Mouse (Mus musculus): ENCODE results near the gene Aldh2. TPM values are rescaled to one million over a fixed set of nuclear protein-coding genes. Genes with fewer than 3 reads are reported as not detected.
"Not testable (repeated sequence)": the region's sequence is repeated elsewhere in the genome, so short reads cannot be mapped to it uniquely, and the experiment has no call there.

Gene Aldh2
- polyA plus RNA-seq, 1 experiment from 2014 or later = 53.3 TPM

DNA sequence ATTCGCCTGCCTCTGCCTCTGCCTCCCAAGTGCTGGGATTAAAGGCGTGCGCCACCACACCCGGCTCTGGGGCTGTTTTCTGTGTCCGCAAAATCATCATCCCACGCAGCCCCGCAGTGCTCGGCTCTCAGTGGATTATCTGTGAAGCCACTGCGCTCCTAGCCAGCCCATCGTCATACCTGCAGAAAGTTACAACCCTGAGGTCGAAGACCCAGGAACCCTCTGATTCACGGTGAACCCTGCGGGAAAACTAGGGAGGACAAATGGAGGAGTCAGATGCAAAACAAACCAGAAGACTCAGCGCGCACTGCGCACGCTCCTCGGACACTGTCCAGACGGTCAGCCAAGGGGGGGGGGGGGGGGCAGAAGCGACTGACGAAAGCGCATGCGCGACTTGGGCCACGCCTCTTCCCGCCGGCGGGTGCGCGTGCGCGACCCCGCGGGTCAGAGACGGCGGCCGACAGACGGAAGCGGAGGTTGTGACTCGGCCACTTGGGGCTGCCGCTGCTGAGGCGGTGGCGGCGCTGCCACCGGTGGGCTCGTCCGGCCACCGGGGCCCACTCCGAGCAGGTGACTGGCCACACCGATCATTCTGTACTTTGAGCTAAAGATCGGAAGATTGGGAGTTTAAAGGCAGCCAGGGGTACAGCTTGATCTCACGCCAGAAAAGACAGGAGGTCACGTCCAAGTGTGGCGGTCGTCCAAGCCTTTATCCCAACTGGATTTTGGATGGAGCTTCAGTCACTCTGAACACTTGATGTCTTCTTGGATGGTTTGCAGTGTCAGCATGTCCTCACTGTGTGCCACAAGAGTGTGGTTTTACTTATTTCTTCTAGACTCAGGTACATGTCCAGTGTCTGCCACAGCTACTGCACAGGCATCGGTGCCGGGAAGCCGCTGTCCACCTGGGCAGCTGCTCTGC lies 25.2 kb upstream of the Aldh2 start, which contains the start of gene Acad12:
Gene Acad12, minus strand, starts transcription at position 347 of the 922 bp plus-strand sequence.
- Histone ChIP-seq H3K4me2 (peak within 1 kb of the TSS; percentile 77), H3K27ac (ENCODE audit: low read depth, low read length) (peak within 1 kb of the TSS; percentile 15; the same call in 1 of the 2 replicates), H3K9ac (ENCODE audit: low read length) (peak within 1 kb of the TSS; percentile 87), H3K4me1 (ENCODE audit: control insufficient read depth, insufficient read depth, low read length) (peaks cover 9% of the 10 kb centered on the region), H3K9me3 (ENCODE audit: control insufficient read depth, low read length) (no peaks in the 10 kb centered on the region), H3K4me3 (ENCODE audit: low read depth, low read length) (peak within 1 kb of the TSS; percentile 64), H3K36me3 (ENCODE audit: control insufficient read depth, insufficient read depth, low read length) (no peaks in the 10 kb centered on the region), H3K27me3 (ENCODE audit: control insufficient read depth, insufficient read depth, low read length) (no peaks in the 10 kb centered on the region)
- 1% methylated on average over 54 of the region's 58 CpGs for WGBS
- DNase-seq (ENCODE audit: low spot score, missing footprints) (peak; percentile 100), ATAC-seq (ENCODE audit: low FRiP score) (peak; percentile 89)

DNA sequence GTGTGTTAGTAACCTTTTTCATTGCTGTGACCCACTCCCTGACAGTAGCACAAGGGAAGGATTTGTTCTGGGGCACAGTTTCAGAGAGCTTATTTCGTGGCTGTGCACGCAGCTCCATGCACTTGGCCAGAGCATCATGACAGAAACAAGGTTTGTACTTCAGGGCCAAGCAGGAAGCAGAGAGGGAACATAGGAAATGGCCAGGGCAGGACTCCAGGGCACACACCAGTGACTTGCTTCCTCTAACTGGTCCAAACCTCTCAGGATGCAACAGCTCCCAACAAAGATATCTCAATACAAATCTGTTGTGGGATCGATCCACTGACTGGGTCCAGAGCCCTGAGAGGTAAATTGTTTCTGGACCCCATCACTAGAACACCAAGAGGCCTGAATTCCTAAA lies 21.3 kb upstream of the Aldh2 start:
- not testable (repeated sequence) for H3K4me3 ChIP-seq (ENCODE audit: low read depth, low read length); H3K9me3 ChIP-seq (ENCODE audit: control insufficient read depth, low read length); H3K27me3 ChIP-seq (ENCODE audit: control insufficient read depth, insufficient read depth, low read length); ATAC-seq (ENCODE audit: low FRiP score); H3K4me2 ChIP-seq; H3K27ac ChIP-seq (ENCODE audit: low read depth, low read length); DNase-seq (ENCODE audit: low spot score, missing footprints); H3K4me1 ChIP-seq (ENCODE audit: control insufficient read depth, insufficient read depth, low read length); H3K9ac ChIP-seq (ENCODE audit: low read length); H3K36me3 ChIP-seq (ENCODE audit: control insufficient read depth, insufficient read depth, low read length)
- WGBS = 83% methylated on average over 3 of the region's 3 CpGs

GRCm38 (mm10) chr5:121612036-121612435 lies 18.4 kb upstream of the Aldh2 start:
- Histone ChIP-seq H3K9me3 (ENCODE audit: control insufficient read depth, low read length) (no peaks in the 10 kb centered on the region), H3K36me3 (ENCODE audit: control insufficient read depth, insufficient read depth, low read length) (no peaks in the 10 kb centered on the region), H3K4me1 (ENCODE audit: control insufficient read depth, insufficient read depth, low read length) (no peaks in the 10 kb centered on the region), H3K4me2 (no peak overlapping the region), H3K27ac (ENCODE audit: low read depth, low read length) (no peak overlapping the region), H3K9ac (ENCODE audit: low read length) (no peak overlapping the region), H3K27me3 (ENCODE audit: control insufficient read depth, insufficient read depth, low read length) (no peaks in the 10 kb centered on the region), H3K4me3 (ENCODE audit: low read depth, low read length) (no peak overlapping the region)
- no peak for DNase-seq (ENCODE audit: low spot score, missing footprints)
- 87% methylated on average over 6 of the region's 6 CpGs for WGBS
- no peak for ATAC-seq (ENCODE audit: low FRiP score)

DNA sequence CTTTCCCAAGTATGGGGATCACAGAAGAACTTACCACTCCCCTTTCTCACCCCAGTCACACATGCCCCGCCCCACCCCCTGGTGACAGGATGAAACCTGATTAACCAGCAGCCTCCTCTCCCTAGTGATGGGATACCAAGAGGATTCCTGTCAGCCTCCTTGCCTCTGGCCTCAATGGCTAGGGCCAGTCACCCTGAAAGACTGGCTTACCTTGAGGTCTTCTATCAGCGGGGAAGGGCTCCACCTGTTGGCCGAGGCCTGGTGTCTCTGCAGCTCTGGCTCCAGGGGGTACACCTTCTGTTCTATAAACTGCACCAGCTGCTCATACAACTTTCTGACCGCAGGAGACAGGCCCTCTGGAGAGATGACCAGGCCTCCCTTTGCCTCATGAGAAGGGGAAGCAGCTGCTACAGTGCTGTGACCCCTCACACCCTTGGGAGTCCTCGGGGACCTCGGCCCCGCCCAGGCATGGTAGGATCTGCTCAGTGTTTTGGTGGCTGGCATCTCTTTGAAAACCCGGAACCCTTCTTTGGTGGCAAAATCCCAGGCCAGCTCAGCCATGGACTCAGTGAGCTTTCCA lies 16.0 kb upstream of the Aldh2 start:
- H3K4me3 ChIP-seq (ENCODE audit: low read depth, low read length); H3K9me3 ChIP-seq (ENCODE audit: control insufficient read depth, low read length); H3K4me2 ChIP-seq; H3K27me3 ChIP-seq (ENCODE audit: control insufficient read depth, insufficient read depth, low read length); H3K36me3 ChIP-seq (ENCODE audit: control insufficient read depth, insufficient read depth, low read length); H3K27ac ChIP-seq (ENCODE audit: low read depth, low read length); ATAC-seq (ENCODE audit: low FRiP score); DNase-seq (ENCODE audit: low spot score, missing footprints); H3K9ac ChIP-seq (ENCODE audit: low read length); H3K4me1 ChIP-seq (ENCODE audit: control insufficient read depth, insufficient read depth, low read length): not testable (repeated sequence)
- 62% methylated on average over 7 of the region's 8 CpGs for WGBS

DNA sequence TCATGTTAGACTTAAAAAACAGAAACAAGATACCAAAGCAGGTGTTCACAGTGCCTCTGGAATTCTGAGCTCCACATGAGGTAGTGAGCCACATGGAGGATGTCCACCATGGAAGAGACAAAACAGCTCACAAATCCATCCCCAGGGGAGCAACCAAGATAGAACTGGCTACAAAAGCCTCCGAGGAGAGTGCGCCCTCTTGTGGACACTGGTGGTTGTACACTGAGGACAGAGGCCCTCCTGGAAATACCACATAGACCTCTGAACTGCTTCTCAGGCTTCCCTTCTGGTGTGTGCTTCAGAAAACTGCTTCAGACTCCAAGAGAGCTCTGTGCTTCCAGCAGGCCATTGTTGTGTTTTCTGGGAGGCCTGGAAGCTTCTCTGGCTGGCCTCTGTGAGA lies 12.5 kb upstream of the Aldh2 start:
- Histone ChIP-seq H3K27ac (ENCODE audit: low read depth, low read length) (no peak overlapping the region), H3K4me1 (ENCODE audit: control insufficient read depth, insufficient read depth, low read length) (no peaks in the 10 kb centered on the region), H3K27me3 (ENCODE audit: control insufficient read depth, insufficient read depth, low read length) (no peaks in the 10 kb centered on the region), H3K36me3 (ENCODE audit: control insufficient read depth, insufficient read depth, low read length) (no peaks in the 10 kb centered on the region), H3K9ac (ENCODE audit: low read length) (no peak overlapping the region), H3K4me2 (no peak overlapping the region), H3K4me3 (ENCODE audit: low read depth, low read length) (no peak overlapping the region), H3K9me3 (ENCODE audit: control insufficient read depth, low read length) (no peaks in the 10 kb centered on the region)
- DNase-seq (ENCODE audit: low spot score, missing footprints) (peak; percentile 98), ATAC-seq (ENCODE audit: low FRiP score) (no peak)
- 0% methylated on average over 2 of the region's 2 CpGs for WGBS

GRCm38 (mm10) chr5:121603815-121604214 lies 10.2 kb upstream of the Aldh2 start:
- not testable (repeated sequence) for H3K4me2 ChIP-seq; H3K9ac ChIP-seq (ENCODE audit: low read length); ATAC-seq (ENCODE audit: low FRiP score); H3K36me3 ChIP-seq (ENCODE audit: control insufficient read depth, insufficient read depth, low read length); H3K27ac ChIP-seq (ENCODE audit: low read depth, low read length); H3K4me1 ChIP-seq (ENCODE audit: control insufficient read depth, insufficient read depth, low read length); H3K9me3 ChIP-seq (ENCODE audit: control insufficient read depth, low read length); H3K27me3 ChIP-seq (ENCODE audit: control insufficient read depth, insufficient read depth, low read length); DNase-seq (ENCODE audit: low spot score, missing footprints); H3K4me3 ChIP-seq (ENCODE audit: low read depth, low read length)
- WGBS = 80% methylated on average over 1 of the region's 1 CpGs

- WGBS = 37% methylated on average over 9 of the region's 9 CpGs
- H3K27me3 ChIP-seq (ENCODE audit: control insufficient read depth, insufficient read depth, low read length) = no peaks in the 10 kb centered on the region
- no peak overlapping the region for H3K27ac ChIP-seq (ENCODE audit: low read depth, low read length)
- H3K36me3 ChIP-seq (ENCODE audit: control insufficient read depth, insufficient read depth, low read length) = no peaks in the 10 kb centered on the region
- no peak overlapping the region for H3K4me2 ChIP-seq
- no peaks in the 10 kb centered on the region for H3K9me3 ChIP-seq (ENCODE audit: control insufficient read depth, low read length)
- DNase-seq (ENCODE audit: low spot score, missing footprints) = peak; percentile 97
- H3K4me1 ChIP-seq (ENCODE audit: control insufficient read depth, insufficient read depth, low read length) = no peaks in the 10 kb centered on the region
- no peak overlapping the region for H3K9ac ChIP-seq (ENCODE audit: low read length)
- H3K4me3 ChIP-seq (ENCODE audit: low read depth, low read length) = no peak overlapping the region
- no peak for ATAC-seq (ENCODE audit: low FRiP score)
Observed at GRCm38 (mm10) chr5:121601547-121602299, 8.1 kb upstream of the Aldh2 start.

DNA sequence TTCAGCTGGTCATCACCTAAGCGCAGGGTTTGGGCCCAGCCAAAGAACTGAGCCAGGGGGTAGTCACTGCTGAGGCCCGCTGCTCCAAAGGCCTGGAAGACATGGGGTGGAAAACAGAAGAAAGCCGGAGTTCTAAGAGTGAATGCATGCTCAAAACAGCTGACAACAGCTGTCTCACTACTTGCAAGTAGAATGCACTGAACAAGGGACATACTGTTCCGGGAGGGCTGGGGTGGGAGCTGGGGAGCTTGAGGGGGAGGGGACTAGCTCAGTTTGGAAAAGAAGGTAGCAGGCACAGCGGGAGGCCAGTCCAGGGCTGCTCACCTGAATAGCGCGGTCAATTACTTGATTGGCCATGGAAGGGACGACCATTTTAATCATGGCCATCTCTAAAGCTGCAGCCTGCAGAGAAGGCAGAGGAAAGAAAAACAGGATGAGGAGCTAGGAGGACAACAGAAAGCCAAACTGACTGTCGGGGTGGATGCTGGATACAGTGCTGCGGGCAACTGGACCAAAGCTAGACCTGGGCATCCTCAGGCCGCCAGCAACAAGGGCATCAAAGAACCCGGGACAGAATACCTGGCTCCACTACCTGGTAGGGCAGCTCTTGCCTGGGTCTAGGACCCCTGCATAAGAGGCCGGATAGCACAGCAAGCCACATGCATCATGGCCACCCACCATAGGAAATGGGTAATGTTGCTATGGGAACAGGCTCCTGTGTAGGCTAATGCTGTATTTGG lies 5.4 kb upstream of the Aldh2 start:
- Histone ChIP-seq H3K27ac (ENCODE audit: low read depth, low read length) (no peak overlapping the region), H3K4me3 (ENCODE audit: low read depth, low read length) (no peak overlapping the region), H3K27me3 (ENCODE audit: control insufficient read depth, insufficient read depth, low read length) (no peaks in the 10 kb centered on the region), H3K4me2 (no peak overlapping the region), H3K9ac (ENCODE audit: low read length) (no peak overlapping the region), H3K9me3 (ENCODE audit: control insufficient read depth, low read length) (no peaks in the 10 kb centered on the region), H3K4me1 (ENCODE audit: control insufficient read depth, insufficient read depth, low read length) (peaks cover 2% of the 10 kb centered on the region; the same call in 1 of the 2 replicates), H3K36me3 (ENCODE audit: control insufficient read depth, insufficient read depth, low read length) (no peaks in the 10 kb centered on the region)
- ATAC-seq (ENCODE audit: low FRiP score) = no peak
- peak; percentile 41 for DNase-seq (ENCODE audit: low spot score, missing footprints)
- 68% methylated on average over 13 of the region's 13 CpGs for WGBS

Measured in midbrain, embryonic 11.5 days (tissue).